Mouse (Mus musculus) heart, embryonic 11.5 days (tissue): ENCODE results near the gene Cxcr1. TPM values are rescaled to one million over a fixed set of nuclear protein-coding genes. Genes with fewer than 3 reads are reported as not detected.

Experiments used
- ATAC-seq: fragments of 200-750 bp; cut with Nextera tagmentation; replicated peaks from 2 replicates; pipeline ENCODE4 v1.8.0; 2017; ENCODE audit warnings: moderate library complexity; ENCODE audit not compliant: insufficient number of reproducible peaks, low FRiP score, low TSS enrichment
- H3K27ac ChIP-seq: fragments of 300-500 bp; sonication (generic); 2 replicates; pipeline ENCODE4 v1.5.1; 2014; ENCODE audit warnings: mild to moderate bottlenecking, low read depth, low read length
- H3K27me3 ChIP-seq: fragments of 300-500 bp; sonication (generic); 2 replicates; pipeline ENCODE4 v1.6.1; 2014; ENCODE audit warnings: mild to moderate bottlenecking, low read length, mixed read lengths; ENCODE audit not compliant: control insufficient read depth, insufficient read depth
- H3K36me3 ChIP-seq: fragments of 300-500 bp; sonication (generic); 2 replicates; pipeline ENCODE4 v1.6.1; 2014; ENCODE audit warnings: mild to moderate bottlenecking, low read length, moderate library complexity, mixed read lengths; ENCODE audit not compliant: control insufficient read depth, insufficient read depth
- H3K4me1 ChIP-seq: fragments of 300-500 bp; sonication (generic); 2 replicates; pipeline ENCODE4 v1.6.1; 2014; ENCODE audit warnings: low read length; ENCODE audit not compliant: control insufficient read depth, insufficient read depth
- H3K4me2 ChIP-seq: fragments of 300-500 bp; sonication (generic); 2 replicates; pipeline ENCODE4 v1.6.1; 2014; ENCODE audit warnings: mild to moderate bottlenecking, moderate library complexity
- H3K4me3 ChIP-seq: fragments of 300-500 bp; sonication (generic); 2 replicates; pipeline ENCODE4 v1.5.1; 2014; ENCODE audit warnings: low read depth, low read length
- H3K9ac ChIP-seq: fragments of 300-500 bp; sonication (generic); 2 replicates; pipeline ENCODE4 v1.6.1; 2014; ENCODE audit warnings: mild to moderate bottlenecking, low read depth, low read length, moderate library complexity
- H3K9me3 ChIP-seq: fragments of 300-500 bp; sonication (generic); replicated peaks from 2 replicates; pipeline ENCODE4 v1.6.1; 2016; ENCODE audit warnings: low read length; ENCODE audit not compliant: control insufficient read depth
- WGBS: fragments of 180-500 bp; shearing (Covaris S2); extraction: QIAGEN DNeasy Blood & Tissue Kit; methylation state at CpG from one replicate; pipeline ENCODE4 v1.1.7; 2014; ENCODE audit not compliant: insufficient replicate concordance; 5-methylcytosine and 5-hydroxymethylcytosine counted together
- polyA plus RNA-seq: library from polyadenylated mRNA; unstranded; fragments of >200 nt; fragmentation: Nextera tagmentation; extraction: Ambion mirVana; gene quantifications from 2 replicates; pipeline ENCODE4 v1.2.1, GENCODE M21; 2014

The Cxcr1 gene
- polyA plus RNA-seq, 1 experiment from 2014 or later: not detected

GRCm38 (mm10) chr1:74183006-74183405, 11.4 kb downstream of the Cxcr1 start:
- H3K27me3 ChIP-seq: no peaks in the 10 kb centered on the region
- WGBS: 55% methylated on average over 2 of the region's 2 CpGs
- no peaks in the 10 kb centered on the region for H3K36me3 ChIP-seq
- no peak overlapping the region for H3K9ac ChIP-seq
- peaks cover 8% of the 10 kb centered on the region; the same call in 1 of the 2 replicates for H3K4me1 ChIP-seq
- no peak overlapping the region for H3K4me2 ChIP-seq
- H3K9me3 ChIP-seq: no peaks in the 10 kb centered on the region
- H3K4me3 ChIP-seq: no peak overlapping the region
- no peak overlapping the region for H3K27ac ChIP-seq
- no peak for ATAC-seq

- no peak overlapping the region for H3K27ac ChIP-seq
- H3K9ac ChIP-seq: no peak overlapping the region
- ATAC-seq: no peak
- H3K4me1 ChIP-seq: peaks cover 8% of the 10 kb centered on the region; the same call in 1 of the 2 replicates
- WGBS: 44% methylated on average over 2 of the region's 2 CpGs
- no peak overlapping the region for H3K4me2 ChIP-seq
- no peaks in the 10 kb centered on the region for H3K9me3 ChIP-seq
- no peak overlapping the region for H3K4me3 ChIP-seq
- no peaks in the 10 kb centered on the region for H3K36me3 ChIP-seq
- H3K27me3 ChIP-seq: no peaks in the 10 kb centered on the region
Measured at GRCm38 (mm10) chr1:74181462-74181861, 13.0 kb downstream of the Cxcr1 start.

GRCm38 (mm10) chr1:74179624-74180408, 14.6 kb downstream of the Cxcr1 start:
- Histone ChIP-seq H3K4me2 (no peak overlapping the region), H3K27ac (peak overlapping the region; percentile 54), H3K9ac (no peak overlapping the region), H3K9me3 (no peaks in the 10 kb centered on the region), H3K4me1 (peaks cover 8% of the 10 kb centered on the region; the same call in 1 of the 2 replicates), H3K4me3 (no peak overlapping the region), H3K36me3 (no peaks in the 10 kb centered on the region), H3K27me3 (no peaks in the 10 kb centered on the region)
- ATAC-seq: 0 out of 2 replicates have a peak, but pooled peaks have one; percentile 61
- WGBS: 32% methylated on average over 9 of the region's 9 CpGs

GRCm38 (mm10) chr1:74178618-74179017, 15.8 kb downstream of the Cxcr1 start:
- no peaks in the 10 kb centered on the region for H3K9me3 ChIP-seq
- H3K36me3 ChIP-seq: no peaks in the 10 kb centered on the region
- no peak overlapping the region for H3K4me2 ChIP-seq
- no peak overlapping the region for H3K4me3 ChIP-seq
- no peaks in the 10 kb centered on the region for H3K27me3 ChIP-seq
- ATAC-seq: no peak
- no peak overlapping the region for H3K9ac ChIP-seq
- WGBS: 71% methylated on average over 3 of the region's 3 CpGs
- H3K4me1 ChIP-seq: peaks cover 8% of the 10 kb centered on the region; the same call in 1 of the 2 replicates
- peak overlapping the region; percentile 29; the same call in 1 of the 2 replicates for H3K27ac ChIP-seq

- no peak overlapping the region for H3K27ac ChIP-seq
- H3K4me1 ChIP-seq: peaks cover 8% of the 10 kb centered on the region; the same call in 1 of the 2 replicates
- H3K9me3 ChIP-seq: no peaks in the 10 kb centered on the region
- H3K4me2 ChIP-seq: no peak overlapping the region
- H3K27me3 ChIP-seq: no peaks in the 10 kb centered on the region
- 64% methylated on average over 4 of the region's 4 CpGs for WGBS
- H3K36me3 ChIP-seq: no peaks in the 10 kb centered on the region
- H3K9ac ChIP-seq: no peak overlapping the region
- H3K4me3 ChIP-seq: no peak overlapping the region
- ATAC-seq: no peak
Measured at GRCm38 (mm10) chr1:74175731-74176130, 18.7 kb downstream of the Cxcr1 start.

- Histone ChIP-seq H3K27ac (no peak overlapping the region), H3K9me3 (no peaks in the 10 kb centered on the region), H3K4me3 (no peak overlapping the region), H3K9ac (no peak overlapping the region), H3K4me2 (no peak overlapping the region), H3K4me1 (no peaks in the 10 kb centered on the region), H3K27me3 (no peaks in the 10 kb centered on the region), H3K36me3 (no peaks in the 10 kb centered on the region)
- 52% methylated on average over 3 of the region's 3 CpGs for WGBS
- no peak for ATAC-seq
Measured at GRCm38 (mm10) chr1:74172722-74173121, 21.7 kb downstream of the Cxcr1 start.

GRCm38 (mm10) chr1:74169721-74170120, 24.7 kb downstream of the Cxcr1 start:
- Histone ChIP-seq H3K27ac (no peak overlapping the region), H3K4me1 (no peaks in the 10 kb centered on the region), H3K27me3 (no peaks in the 10 kb centered on the region), H3K4me2 (no peak overlapping the region), H3K9me3 (no peaks in the 10 kb centered on the region), H3K36me3 (no peaks in the 10 kb centered on the region), H3K4me3 (no peak overlapping the region), H3K9ac (no peak overlapping the region)
- no peak for ATAC-seq
- WGBS: 81% methylated on average over 3 of the region's 3 CpGs

- WGBS: 73% methylated on average over 5 of the region's 5 CpGs
- Histone ChIP-seq H3K27me3 (no peaks in the 10 kb centered on the region), H3K36me3 (no peaks in the 10 kb centered on the region), H3K4me1 (no peaks in the 10 kb centered on the region), H3K4me3 (no peak overlapping the region), H3K4me2 (no peak overlapping the region), H3K27ac (no peak overlapping the region), H3K9me3 (no peaks in the 10 kb centered on the region), H3K9ac (no peak overlapping the region)
- no peak for ATAC-seq
Measured at GRCm38 (mm10) chr1:74167136-74167535, 27.3 kb downstream of the Cxcr1 start.

- WGBS: 52% methylated on average over 2 of the region's 2 CpGs
- H3K9me3 ChIP-seq: no peaks in the 10 kb centered on the region
- no peak overlapping the region for H3K4me3 ChIP-seq
- no peak overlapping the region for H3K9ac ChIP-seq
- ATAC-seq: no peak
- no peaks in the 10 kb centered on the region for H3K27me3 ChIP-seq
- no peaks in the 10 kb centered on the region for H3K36me3 ChIP-seq
- no peak overlapping the region for H3K27ac ChIP-seq
- H3K4me2 ChIP-seq: no peak overlapping the region
- peaks cover 7% of the 10 kb centered on the region for H3K4me1 ChIP-seq
Measured at GRCm38 (mm10) chr1:74160036-74160435, 34.4 kb downstream of the Cxcr1 start.
